Mouse (Mus musculus): ENCODE data around the gene Cab39.

The Cab39 gene

DNA sequence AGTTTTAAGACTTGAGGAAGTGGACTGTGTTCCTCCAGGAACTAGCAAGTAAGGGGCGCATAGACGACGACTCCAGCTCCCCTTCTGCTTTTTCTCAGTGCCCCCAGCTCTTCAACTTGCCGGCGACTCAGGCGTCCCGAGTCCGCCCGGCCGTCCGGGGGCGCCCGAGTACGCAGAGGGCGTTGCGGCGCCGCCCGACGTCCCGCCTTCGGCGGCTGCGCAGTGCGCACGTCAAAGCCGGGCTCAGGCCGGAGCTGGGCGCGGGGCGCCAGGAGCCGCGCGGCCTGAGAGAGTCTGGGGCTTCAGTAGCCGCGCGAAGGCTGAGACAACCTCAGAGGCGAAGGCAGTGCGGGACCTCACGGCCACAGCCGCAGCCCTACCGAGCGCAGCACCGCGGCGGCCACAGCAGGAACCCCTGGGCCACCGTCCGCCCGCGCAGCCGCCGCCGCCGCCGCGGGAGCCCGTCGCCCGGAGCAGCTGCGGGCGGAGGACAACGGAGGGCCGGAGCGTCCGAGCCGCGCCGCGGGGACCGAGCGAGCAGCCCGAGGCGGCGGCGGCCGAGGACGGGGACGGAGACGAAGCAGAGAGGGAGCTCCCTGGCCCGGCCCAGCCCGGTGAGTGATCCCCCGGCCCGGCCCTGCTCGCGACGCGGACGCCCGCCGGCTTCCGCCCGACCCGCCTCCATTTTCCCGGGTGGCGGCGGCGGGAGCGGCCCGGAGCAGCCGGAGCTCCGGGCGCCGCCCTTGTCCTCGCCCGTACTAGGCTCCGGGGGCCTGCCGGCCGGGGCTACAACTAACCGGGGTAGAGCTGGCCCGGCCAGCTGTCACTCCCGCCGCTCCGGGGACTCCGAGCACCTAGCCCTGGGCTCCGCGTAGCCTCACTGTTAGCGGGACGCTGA lies at the start of gene Cab39:
TSS of gene Cab39 (plus strand) at position 234 of the 898 bp plus-strand sequence.
- DNase-seq = peak; percentile 89

DNA sequence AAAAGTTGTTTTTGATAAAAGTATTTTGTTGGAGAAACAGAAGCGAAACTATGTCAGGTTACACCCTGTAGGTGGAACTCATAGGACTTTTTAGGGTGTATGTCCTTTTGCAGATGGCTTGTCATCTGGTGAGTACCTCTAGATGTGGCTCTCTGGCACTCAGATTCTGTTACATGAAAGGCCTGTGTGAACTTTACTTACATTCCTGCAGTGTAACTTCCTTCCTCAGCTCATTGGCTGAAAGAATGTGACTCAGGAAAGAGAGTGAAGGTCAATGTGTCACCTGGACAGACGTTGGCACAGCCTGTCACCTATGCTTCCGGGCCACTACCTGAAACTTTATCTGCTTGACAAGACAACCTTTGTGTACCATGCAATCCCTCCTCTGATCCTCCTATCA lies 48.7 kb upstream of the Cab39 start:
- no peak for DNase-seq

DNA sequence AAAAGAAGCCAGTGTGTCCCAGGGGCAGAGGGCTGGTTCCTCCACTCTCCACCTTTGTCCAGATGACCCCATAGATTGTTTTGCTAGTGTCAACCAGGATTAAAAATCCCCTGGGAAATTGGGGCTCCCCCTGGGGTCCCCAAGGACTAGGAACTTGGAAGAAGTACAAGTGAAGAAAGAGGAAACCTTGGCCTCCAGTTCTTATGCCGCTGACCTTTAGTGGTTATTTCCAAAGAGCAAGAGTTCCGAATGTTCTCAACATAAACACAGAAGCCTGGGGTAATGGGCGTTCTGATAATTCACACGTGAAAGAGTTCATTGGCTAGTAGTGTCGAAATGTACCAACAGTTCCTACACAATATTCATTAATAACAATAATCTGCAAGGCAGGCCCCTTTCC lies 46.7 kb upstream of the Cab39 start:
- no peak for DNase-seq

DNA sequence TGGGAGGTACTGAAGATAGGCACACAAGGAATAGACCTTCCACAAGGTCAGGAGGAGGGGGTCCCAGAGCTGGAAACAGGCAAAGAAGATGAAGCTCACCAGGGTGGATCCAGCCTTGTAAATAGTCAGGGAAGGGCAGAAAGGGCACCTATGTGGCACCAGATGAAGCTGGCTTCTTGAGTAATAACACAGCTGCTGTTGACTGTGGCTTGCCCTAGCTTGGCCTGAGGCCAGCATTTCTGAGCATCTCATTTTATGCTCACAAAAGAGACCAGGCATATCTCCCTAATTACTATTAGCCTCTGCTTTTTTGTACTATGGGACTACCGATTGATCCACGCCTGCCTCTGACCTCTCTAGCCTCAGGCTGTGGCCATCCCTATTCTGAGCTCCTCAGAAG lies 43.4 kb upstream of the Cab39 start:
- DNase-seq = no peak

DNA sequence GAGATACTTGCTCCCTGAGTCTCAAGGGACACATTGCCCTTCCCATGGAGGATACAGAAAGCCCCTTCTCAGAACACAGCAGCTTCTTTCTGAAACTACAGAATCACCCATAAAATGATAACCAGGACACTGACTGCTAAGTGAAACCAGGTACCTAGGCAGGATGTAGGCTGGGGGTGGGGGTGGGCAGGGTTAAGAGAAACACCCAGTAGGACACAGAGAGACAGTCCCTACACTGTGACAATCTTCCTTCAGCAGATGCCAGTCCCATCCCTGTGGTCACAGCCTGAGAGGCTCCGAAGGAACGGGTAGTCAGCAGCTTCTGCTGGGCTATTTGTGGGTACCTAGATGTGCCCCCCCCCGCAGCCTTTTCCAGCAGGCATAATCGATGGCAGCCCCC lies 42.6 kb upstream of the Cab39 start:
- DNase-seq = no peak

DNA sequence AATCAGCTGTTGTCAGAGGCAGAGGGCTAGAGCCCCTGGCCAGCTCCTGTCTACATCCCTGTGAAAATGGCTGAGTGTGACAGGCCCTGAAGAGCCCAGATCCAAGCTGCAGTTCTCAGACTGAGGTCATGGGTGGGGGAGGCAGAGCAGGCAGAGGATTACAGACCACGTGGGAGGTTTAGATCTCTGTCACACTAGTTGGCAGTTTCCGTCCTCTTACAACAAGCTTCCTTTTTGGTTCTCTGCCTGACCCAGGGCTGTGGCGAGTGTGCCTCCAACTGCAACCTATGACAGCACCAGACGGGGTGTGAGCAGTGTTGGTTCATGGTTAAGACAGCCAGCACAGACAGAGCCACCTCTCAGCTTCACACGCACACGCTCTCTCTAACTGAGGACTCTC lies 41.7 kb upstream of the Cab39 start:
- no peak for DNase-seq

DNA sequence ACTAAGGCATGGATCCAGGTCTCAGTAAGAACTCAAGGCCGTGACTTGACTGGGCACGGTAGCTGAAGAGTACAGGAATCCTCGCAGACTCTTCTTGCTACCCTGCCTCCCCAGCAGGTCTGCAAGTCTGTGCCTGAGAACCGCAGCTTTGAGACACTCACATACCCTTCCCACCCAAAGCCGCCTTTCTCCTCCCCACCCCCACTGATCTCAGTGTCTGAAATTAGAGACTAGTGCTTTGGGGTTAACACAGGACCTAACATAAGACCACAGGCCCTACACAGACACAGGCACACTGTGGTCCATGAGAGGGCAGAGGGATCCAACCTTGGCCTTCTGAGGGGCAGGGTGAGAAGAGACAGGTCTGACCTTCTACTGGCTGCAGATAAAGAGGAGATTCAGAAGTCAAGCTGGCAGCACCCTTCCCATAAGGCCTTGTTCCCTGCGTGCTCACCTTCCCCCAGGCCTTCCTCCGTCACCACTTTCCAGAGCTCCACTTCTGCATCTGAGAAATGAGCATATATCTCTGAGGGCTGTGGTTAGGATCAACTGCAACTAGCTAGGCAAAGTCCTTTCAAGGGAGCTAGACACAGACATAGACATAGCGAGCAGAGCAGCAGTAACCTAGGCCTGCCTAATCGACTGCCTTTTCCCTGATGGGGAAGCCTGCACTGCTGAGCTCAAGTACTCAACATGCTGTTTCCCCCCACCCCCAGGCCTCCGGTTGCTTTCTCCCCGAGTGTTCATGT lies 41.1 kb upstream of the Cab39 start:
- no peak for DNase-seq

DNA sequence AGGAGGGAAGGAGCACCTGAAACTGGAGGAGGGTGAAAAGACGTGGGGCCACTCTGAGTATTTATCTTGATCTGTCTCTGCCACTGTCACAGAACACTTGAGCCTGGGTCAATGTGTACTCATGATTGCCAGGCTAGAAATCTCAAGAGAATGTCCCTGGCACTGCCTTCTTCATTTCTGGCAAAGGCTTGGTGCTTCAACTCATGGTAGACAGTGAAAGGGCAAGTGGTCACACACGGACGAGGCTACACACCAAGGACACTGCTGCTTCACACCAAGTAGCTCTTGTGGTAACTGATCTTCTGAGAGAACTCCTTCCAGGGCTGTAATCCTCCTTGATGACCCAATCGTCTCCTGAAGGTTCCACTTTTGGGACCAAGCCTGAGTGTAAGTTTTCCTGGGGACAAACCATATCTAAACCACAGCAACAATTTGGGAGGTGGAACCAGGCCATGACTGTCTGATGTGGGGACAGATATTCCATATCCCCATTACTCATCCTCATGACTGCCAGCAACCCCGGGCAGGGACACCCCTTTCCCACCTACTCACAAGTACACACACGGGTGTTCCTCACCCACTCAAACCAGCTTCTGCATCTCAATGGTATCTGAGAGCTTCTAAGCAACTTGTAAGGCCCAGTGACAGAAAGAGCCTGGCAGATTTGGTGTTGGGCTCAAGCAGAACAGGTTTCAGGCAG lies 35.6 kb upstream of the Cab39 start:
- no peak for DNase-seq

DNA sequence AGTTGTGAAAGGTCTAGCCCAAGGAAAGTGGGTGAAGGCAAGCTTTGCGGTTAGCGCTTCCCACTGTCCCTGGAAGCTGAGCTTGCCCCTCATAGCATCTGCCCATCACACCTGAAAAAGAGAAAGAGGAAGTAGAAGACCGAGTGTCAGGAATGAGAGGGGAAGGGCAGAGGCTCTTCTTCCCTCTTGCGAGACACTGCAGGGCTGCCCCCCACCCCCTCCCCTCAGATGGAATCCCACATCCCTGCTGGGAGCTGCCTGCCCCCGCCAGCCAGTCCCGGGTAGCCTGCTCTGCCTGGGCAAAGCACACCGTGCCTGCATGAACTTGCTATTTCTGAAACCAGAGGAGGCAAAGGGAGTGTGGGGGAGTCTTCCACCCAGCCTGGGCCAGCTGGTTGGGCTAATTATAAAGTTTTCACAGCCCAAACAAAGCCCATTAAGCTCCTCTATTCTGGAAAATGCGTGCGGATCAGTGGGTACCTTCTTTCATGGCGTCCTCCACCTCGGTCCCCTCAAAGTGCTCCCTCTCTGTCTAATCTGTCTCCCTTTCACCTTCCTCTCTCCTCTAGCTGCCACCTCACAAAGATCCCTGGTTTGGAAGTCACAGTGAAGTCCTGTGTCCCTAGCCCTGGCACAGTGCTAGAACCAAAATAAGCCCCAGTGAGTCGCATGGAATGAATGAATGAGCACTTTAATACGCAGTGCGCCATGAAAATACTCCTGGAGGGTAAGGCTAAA lies 34.8 kb upstream of the Cab39 start:
- peak; percentile 19 for DNase-seq

DNA sequence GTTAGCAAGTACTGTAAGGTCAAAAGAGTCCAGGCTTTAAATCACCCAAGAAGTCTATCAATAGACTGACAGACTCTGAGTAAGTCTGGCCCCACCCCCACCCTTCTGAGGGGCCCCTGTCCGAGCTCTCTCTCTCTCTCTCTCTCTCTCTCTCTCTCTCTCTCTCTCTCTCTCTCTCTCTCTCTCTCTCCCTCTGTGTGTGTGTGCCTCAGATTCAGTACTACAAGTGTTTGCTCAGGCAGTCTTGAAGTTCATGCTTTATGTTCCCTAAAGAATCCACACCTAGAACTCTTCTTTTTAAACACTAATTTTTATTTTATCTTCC lies 34.3 kb upstream of the Cab39 start:
- no peak for DNase-seq

DNA sequence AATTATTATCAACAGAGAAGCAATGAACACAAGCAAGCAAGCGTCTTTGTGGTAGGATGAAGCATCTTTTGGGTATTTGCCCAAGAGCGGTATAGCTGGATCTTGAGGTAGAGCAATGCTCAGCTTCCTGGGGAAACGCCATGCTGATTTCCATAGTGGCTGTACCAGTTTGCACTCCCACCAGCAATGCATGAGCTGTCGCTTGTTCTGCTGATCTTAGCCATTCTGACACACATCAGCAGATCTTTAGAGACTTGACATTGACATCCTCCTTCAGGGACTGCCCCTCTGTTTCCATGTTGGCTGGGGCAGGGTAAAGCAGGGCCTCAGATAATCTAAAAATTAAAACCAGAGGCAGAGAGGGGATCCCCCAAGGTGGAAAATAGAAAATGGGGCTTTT lies 31.6 kb upstream of the Cab39 start:
- DNase-seq = no peak

DNA sequence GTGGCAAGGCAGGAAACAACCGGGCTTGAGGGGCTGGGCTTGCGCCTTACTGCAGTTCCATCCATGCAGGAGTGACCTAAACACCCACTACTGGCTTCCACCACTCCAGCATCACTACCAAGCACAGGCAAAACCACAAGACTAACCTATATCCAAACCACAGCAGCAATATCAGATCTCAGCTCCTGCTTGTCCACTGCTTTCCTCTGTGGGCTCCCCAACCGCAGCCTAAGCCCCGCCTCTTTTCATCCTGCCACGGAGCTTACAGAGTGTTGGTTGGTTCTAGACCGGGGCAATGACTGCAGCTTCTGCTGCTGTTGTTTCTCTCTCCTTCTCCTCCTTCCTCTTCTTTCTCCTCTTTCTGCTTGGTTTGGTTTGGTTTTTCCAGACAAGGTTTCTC lies 29.9 kb upstream of the Cab39 start:
- DNase-seq = no peak

DNA sequence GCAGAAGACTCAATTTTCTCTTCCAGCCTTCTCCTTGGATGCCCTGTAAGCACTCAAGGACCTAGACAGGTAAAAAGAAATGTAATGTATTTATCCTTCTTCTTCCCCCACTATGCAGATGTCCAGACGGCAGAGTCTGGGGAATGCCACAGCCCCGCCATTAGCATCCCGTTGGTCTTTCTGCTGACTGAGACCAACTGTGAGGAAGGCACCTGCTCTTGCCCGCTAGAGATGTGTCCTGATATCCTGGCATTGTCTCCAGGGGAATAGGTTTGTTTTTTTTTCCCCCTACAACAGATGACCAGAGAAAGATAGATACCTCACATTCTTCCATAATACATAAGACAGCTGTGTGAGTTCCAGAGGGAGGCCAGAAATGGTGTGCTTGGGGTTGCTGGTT lies 28.9 kb upstream of the Cab39 start:
- no peak for DNase-seq

DNA sequence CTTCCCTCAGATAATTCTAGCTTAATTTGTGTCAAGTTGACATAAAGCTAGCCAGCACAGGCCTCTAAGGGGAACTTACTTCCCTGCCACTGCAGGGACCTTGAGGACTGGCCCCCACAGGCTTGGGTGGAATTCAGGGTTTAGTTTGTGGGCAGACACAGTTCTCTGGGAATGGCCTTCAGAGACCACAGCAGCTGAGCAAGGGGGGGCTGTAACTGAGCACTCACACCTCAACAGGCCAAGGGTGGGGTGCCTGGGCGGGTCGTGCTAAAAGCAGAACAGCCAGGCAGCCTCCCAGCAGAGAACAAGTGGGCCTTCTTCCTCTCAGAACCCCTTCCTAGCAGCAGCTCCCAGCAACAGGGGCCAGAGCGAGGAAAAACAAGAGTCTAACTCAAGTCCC lies 27.1 kb upstream of the Cab39 start:
- no peak for DNase-seq

DNA sequence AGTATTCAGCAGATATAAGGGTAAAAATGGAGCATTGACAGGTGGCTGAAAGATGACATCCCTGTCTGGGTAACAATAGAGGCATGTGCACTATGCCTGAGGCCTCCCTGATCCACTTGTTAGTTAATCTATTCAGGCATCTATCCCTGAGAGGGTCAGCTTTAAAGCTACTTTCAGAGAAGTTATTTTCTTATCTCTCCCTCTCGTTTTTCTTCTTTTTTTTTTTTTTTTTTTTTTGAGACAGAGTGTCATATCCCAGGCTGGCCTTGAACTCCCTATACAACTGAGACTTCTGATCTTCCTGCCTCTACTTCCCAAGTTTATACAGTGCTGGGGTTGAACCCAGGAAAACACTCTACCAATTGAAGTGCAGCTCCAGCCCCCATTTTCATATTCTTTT lies 25.5 kb upstream of the Cab39 start:
- no peak for DNase-seq

DNA sequence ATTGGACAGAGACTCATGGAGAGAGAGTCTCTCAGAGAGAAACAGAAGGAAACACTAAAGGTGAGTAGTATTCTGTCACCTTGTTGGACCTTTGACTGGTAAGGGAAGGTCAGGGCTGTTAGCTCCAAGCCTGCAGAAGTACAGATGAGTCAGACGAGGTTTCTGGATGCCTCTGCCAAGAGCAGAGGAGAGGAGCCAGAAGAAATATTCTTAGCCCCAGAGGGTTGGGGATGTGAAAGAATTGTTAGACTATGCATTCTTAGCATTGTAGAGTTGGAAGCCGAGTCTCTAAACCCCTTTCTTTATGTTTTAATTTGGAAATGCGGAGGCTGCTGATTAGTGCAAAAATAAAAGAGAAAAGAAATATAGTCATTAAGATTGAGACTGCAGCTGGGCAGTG lies 21.3 kb upstream of the Cab39 start:
- no peak for DNase-seq

DNA sequence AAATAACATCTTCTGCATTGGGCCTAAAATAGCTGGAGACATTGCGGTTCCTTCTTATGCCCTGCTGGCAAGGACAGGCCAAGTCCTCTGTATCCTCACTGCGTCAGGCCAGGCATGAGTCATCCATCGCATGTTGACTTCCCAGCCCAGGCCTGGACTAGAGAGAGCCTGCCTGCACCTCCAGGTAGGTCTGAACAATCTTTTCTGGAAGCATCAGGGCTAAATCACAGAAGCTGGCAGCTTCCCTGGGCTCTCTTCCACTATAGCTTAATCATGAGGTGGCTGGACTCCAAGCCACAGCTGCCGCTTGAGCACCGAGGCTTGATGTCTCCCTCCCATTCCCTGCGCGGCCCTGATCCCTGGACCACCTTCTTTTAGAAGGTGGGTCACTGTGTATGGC lies 18.1 kb upstream of the Cab39 start:
- no peak for DNase-seq

DNA sequence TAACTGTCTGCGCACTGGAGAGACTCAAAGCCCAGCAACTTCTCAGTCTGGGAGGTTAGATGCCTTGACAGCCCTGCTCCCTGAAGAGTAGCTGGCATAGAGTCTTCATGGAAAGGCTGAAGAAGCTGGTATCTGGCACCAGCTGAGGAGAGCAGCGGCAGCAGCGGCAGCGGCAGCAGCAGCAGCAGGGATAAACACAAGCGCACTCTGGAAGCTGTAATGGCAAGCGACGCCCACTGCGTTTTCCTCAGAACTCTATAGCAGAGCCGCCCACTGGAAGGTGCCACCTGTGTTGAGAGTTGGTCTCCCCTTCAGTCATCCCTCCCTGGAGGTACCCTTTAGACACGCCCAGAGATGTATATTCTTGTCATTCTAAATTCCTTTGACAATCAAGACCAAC lies 17.1 kb upstream of the Cab39 start:
- no peak for DNase-seq

DNA sequence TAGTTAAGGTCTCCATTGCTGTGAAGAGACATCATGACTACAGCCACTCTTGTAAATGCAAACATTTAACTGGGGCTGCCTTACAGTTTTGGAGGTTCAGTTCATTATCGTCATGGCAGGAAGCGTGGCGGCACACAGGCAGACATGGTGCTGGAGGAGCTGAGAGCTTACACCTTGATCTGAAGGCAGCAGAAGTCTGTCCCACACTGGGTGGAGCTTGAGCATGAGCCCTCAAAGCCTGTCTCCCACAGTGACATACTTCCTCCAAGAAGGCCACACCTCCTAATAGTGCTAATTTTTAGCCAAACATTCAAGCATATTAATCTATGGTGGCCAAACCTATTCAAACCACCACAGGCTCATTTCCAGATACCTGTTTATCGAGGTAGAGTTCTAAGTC lies 14.8 kb upstream of the Cab39 start, which contains the start of gene A630001G21Rik:
TSS of gene A630001G21Rik (minus strand) at position 208 of the 400 bp plus-strand sequence.
- DNase-seq = no peak

DNA sequence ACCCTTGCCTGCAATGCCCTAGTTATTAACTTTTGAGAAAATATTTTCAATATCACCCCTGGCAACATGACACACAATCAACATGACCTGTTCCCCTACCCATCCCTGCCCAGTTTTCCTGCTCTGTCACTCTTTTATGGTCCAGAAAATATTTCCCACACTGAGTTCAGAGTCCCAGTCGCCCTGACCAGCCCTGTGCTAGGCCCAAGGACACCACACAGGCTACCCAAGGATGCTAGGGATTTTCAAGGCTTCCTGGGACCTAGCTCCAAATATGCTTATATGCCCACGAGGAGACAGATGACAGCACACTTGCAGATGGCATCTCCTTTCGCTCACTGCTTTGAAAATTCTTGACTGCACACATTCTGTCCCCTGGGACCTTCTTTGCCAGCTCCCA lies 14.2 kb upstream of the Cab39 start:
- no peak for DNase-seq

DNA sequence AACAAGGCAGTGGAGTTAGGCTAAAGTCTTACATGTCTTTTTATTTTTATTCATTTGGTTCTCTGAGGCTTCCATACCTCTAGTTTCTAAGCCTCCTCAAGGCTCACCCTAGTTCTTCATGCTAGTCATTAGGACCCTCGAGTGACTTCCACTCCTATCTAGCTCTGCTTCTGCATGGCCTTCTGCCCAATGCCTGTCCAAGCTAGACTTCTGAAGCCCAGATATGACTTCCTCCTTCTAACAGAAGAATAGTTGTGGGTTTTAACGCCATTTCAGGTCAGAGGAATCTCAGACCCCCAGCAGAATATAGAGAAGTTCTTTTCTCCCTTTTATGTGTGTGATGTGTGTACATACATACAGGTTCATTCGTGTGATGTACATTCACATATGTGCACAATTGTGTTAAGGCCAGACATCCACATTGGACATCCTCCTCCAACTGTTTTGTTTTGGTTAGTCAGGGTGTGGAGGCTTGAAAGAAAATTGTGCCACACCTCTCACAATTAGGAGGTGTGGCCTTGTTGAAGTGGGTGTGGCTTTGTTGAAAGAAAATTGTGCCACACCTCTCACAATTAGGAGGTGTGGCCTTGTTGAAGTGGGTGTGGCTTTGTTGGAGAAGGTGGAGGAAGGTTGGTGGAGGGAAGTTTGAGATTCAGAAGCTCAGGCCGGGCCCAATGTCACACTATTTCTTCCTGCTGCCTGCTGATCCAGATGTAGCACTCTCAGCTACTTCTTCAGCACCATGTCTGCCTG lies 13.6 kb upstream of the Cab39 start:
- no peak for DNase-seq

DNA sequence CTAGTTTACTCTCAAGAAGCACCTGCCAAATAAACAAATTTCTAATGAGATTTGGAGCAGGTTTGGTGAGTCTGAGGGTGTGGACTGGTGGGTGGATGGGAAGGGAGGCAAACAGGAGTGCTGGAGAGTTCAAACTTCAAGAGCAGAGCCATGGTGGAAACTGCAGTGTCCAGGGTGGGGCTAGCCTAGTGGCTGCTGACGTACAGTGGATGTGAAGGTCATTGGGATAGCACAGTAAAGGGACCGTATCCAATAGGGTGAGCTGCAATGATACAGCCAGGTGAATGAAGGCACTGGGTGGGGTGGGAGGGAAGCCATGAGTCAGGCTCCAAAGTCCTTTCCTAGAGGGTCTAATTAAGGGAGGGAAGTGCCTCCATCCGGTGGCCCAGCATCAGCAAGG lies 2.7 kb upstream of the Cab39 start:
- no peak for DNase-seq
